Mouse (Mus musculus): ENCODE measurements around the gene Tm4sf20. TPM values are rescaled to one million over a fixed set of nuclear protein-coding genes. Genes with fewer than 3 reads are reported as not detected.

Gene Tm4sf20
- total RNA-seq, 2 experiments from 2014 or later, result not detected

GRCm38 (mm10) chr1:82717816-82718512 lies 50.3 kb downstream of the Tm4sf20 start:
- no peak for DNase-seq (ENCODE audit: low spot score in 2 of 2)

Other genes with a start within 250 kb of the Tm4sf20 start
- gene Col4a4, start 181.6 kb downstream of the Tm4sf20 start, total RNA-seq (2021), result 1 to 10 TPM in 1 of 2 experiments, under 1 TPM in 1; 0.74 to 1.5 TPM
- 1 to 10 TPM in 1 of 2 experiments, under 1 TPM in 1; 0.38 to 1.2 TPM for gene Col4a3, start 181.5 kb downstream of the Tm4sf20 start, total RNA-seq (2021)
- 100 to 1,000 TPM; 248 to 260 TPM for gene Mff, start 43.6 kb downstream of the Tm4sf20 start, total RNA-seq (2021)
- gene Gm47791, start 2.8 kb upstream of the Tm4sf20 start, total RNA-seq (2021), result not detected
- gene Agfg1, start 71.0 kb upstream of the Tm4sf20 start, total RNA-seq (2021), result 10 to 100 TPM; 80.4 to 83.2 TPM
- gene A030005L19Rik, start 144.9 kb upstream of the Tm4sf20 start, total RNA-seq (2021), result under 1 TPM in 1 of 2 experiments, not detected in 1; 0.83 TPM
- not detected for gene A030014E15Rik, start 156.5 kb upstream of the Tm4sf20 start, total RNA-seq (2021)
- gene Gm6217, start 162.9 kb upstream of the Tm4sf20 start, total RNA-seq (2021), result not detected
- not detected for gene A030003K21Rik, start 174.9 kb upstream of the Tm4sf20 start, total RNA-seq (2021)
- not detected for gene Gm7544, start 187.6 kb upstream of the Tm4sf20 start, total RNA-seq (2021)
- not detected for gene Gm47955, start 191.8 kb upstream of the Tm4sf20 start, total RNA-seq (2021)
- gene Gm47959, start 232.1 kb upstream of the Tm4sf20 start, total RNA-seq (2021), result not detected